In the genomic region with DNA sequence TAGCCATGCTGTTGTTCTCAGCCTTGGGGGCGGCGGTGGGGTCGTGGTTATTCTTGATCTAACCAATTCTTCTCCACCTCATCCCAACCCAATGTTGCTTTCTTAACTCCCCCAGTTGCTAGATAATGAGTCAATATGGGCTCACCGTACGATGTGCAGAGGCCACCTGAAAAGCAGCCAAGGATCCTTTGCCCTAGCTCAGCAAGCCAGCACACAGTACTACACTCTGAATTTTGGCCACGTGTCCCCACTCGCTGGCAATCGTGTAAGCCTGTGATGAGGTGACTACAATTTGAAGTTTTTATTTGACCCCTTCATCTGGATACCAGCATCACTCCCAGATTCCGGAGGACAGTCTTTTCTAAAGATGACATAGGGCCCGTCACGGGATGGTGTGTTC, we compare ENCODE assay signal across 16 mouse cellular contexts.
DNase-seq lines count a peak whose midpoint lies in the region; ATAC-seq and TF ChIP-seq lines count a peak whose summit lies in the region.
"Had no signal": no experiment of that assay in that cellular context is flagged by ENCODE, and none has a peak within 500 bp of the region (broad histone marks: within the 10 kb centered on the region; RNA-seq: fewer than 3 reads in every experiment).

No protein-coding gene starts in this region.

- peak; percentile 61 to 83 for DNase-seq in cerebellum, postnatal 14 days
- no peak for DNase-seq in cerebellum, adult 18-20 months
- peak; percentile 94 for DNase-seq in liver, adult 2 months (ENCODE audit: extremely low read depth, low read depth, low spot score)
- DNase-seq in liver: no peak
- DNase-seq in adrenal gland, postnatal 25 days: peak; percentile 19
- DNase-seq in gastrocnemius, postnatal 14 days: peak; percentile 38
- DNase-seq in midbrain, embryonic 14.5 days: no peak
- DNase-seq in B cell, adult 2 months: no peak
- DNase-seq: cerebellum, adult 11 months; retina, postnatal 1 day; thymus, postnatal 14 days had no signal

- H3K4me1 ChIP-seq in liver, adult 2 months (ENCODE audit: control insufficient read depth, insufficient read depth, low read length): peaks cover 20% of the 10 kb centered on the region
- peaks cover 16% of the 10 kb centered on the region; the same call in 1 of the 2 replicates for H3K4me1 ChIP-seq in midbrain, embryonic 14.5 days (ENCODE audit: control insufficient read depth, insufficient read depth, low read length)
- H3K4me1 ChIP-seq: liver, embryonic 12.5 days; megakaryocyte, embryonic 14.5 days had no signal

- no peak for ATAC-seq in midbrain, embryonic 14.5 days (ENCODE audit: low FRiP score, low TSS enrichment)
- ATAC-seq: liver, embryonic 12.5 days had no signal

- TF ChIP-seq POLR2A in liver, adult 2 months (IDR thresholded peaks at IDR 0.05; ENCODE audit: extremely low read depth, insufficient read depth, low read length): no peak

- no peaks in the 10 kb centered on the region for H3K79me2 ChIP-seq in liver, adult 2 months (ENCODE audit: control insufficient read depth, insufficient read depth, low read length)

- H3K9me3 ChIP-seq in midbrain, embryonic 14.5 days (ENCODE audit: control insufficient read depth, low read length): no peaks in the 10 kb centered on the region
- H3K9me3 ChIP-seq: embryonic facial prominence, embryonic 13.5 days; hindbrain, embryonic 15.5 days; liver, embryonic 12.5 days; neural tube, embryonic 12.5 days had no signal

- H3K27ac ChIP-seq in liver, adult 2 months (replicated peaks; ENCODE audit: insufficient read depth, low read depth, low read length): no peak overlapping the region
- H3K27ac ChIP-seq in midbrain, embryonic 14.5 days (replicated peaks; ENCODE audit: low read depth, low read length): no peak overlapping the region
- H3K27ac ChIP-seq: embryonic facial prominence, embryonic 13.5 days; hindbrain, embryonic 15.5 days; liver, embryonic 12.5 days; neural tube, embryonic 12.5 days had no signal

- intact Hi-C loops in gastrocnemius, postnatal 14 days (cut with DNase I; ENCODE audit: low total_unique reads): no loop called here

- no peaks in the 10 kb centered on the region for H3K36me3 ChIP-seq in liver, adult 2 months (ENCODE audit: control insufficient read depth, insufficient read depth, low read length)
- H3K36me3 ChIP-seq in midbrain, embryonic 14.5 days (ENCODE audit: control insufficient read depth, insufficient read depth, low read length): no peaks in the 10 kb centered on the region
- H3K36me3 ChIP-seq: embryonic facial prominence, embryonic 13.5 days; hindbrain, embryonic 15.5 days; liver, embryonic 12.5 days; neural tube, embryonic 12.5 days had no signal

- WGBS in liver, adult 2 months: 37% methylated on average over 11 of the region's 11 CpGs
- WGBS in midbrain, embryonic 14.5 days: 88% methylated on average over 11 of the region's 11 CpGs

- no peaks in the 10 kb centered on the region for H3K27me3 ChIP-seq in liver, adult 2 months (ENCODE audit: control insufficient read depth, insufficient read depth, low read length)
- H3K27me3 ChIP-seq in midbrain, embryonic 14.5 days (ENCODE audit: control insufficient read depth, insufficient read depth, low read length): no peaks in the 10 kb centered on the region
- H3K27me3 ChIP-seq: embryonic facial prominence, embryonic 13.5 days; hindbrain, embryonic 15.5 days; liver, embryonic 12.5 days; megakaryocyte, embryonic 14.5 days; neural tube, embryonic 12.5 days had no signal

- no peak overlapping the region for H3K4me2 ChIP-seq in midbrain, embryonic 14.5 days (ENCODE audit: low read length)
- H3K4me2 ChIP-seq: embryonic facial prominence, embryonic 13.5 days; hindbrain, embryonic 15.5 days; liver, embryonic 12.5 days; neural tube, embryonic 12.5 days had no signal

- no peak for TF ChIP-seq CTCF in liver, adult 2 months (IDR thresholded peaks at IDR 0.05; ENCODE audit: low read depth, low read length)

- no peak overlapping the region for H3K9ac ChIP-seq in liver, adult 2 months (ENCODE audit: low read depth, low read length)
- H3K9ac ChIP-seq in midbrain, embryonic 14.5 days (replicated peaks; ENCODE audit: low read length): no peak overlapping the region
- H3K9ac ChIP-seq: embryonic facial prominence, embryonic 13.5 days; hindbrain, embryonic 15.5 days; liver, embryonic 12.5 days; neural tube, embryonic 12.5 days had no signal

- H3K4me3 ChIP-seq in liver, adult 2 months (ENCODE audit: insufficient read depth, low read depth, low read length): no peak overlapping the region
- no peak overlapping the region for H3K4me3 ChIP-seq in midbrain, embryonic 14.5 days (replicated peaks; ENCODE audit: low read depth, low read length)
- H3K4me3 ChIP-seq: embryonic facial prominence, embryonic 13.5 days; hindbrain, embryonic 15.5 days; liver, embryonic 12.5 days; megakaryocyte, embryonic 14.5 days; neural tube, embryonic 12.5 days had no signal

Comparison
In these comparisons a context has a peak if more than half of its experiments do, and no peak if none do; other contexts are left out.
1. DNase-seq: peak in cerebellum, postnatal 14 days (2 of 2), liver, adult 2 months (single experiment), adrenal gland, postnatal 25 days (single experiment) and gastrocnemius, postnatal 14 days (single experiment); none in cerebellum, adult 18-20 months (0 of 2), liver (single experiment), midbrain, embryonic 14.5 days (single experiment) and B cell, adult 2 months (0 of 2).